Mouse (Mus musculus): ENCODE results near the gene Usp5.

DNA sequence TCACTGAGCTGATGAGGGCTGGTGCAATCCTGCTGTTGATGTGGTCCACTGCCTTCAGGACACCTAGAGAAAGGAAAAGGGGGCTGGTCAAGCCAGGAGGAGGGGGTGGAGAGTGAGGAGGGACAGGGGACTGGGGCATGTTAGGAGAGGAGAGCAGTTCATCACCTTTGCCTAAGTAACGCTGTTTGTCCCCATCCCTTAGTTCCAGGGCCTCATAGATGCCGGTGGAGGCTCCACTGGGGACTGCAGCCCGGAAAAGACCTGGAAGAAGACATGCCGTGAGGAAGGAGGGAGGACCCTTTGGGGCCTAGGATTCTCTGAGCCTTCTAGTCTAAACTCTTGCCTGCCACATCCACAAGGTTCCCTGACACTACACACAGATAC lies 61.8 kb downstream of the Usp5 start:
- no peak for TF ChIP-seq FOSL1 (IDR thresholded peaks at IDR 0.05; ENCODE audit: insufficient read depth, low read length, poor library complexity, severe bottlenecking)
- TF ChIP-seq MAX (IDR thresholded peaks at IDR 0.05): no peak
- no peak for TF ChIP-seq CTCF (IDR thresholded peaks at IDR 0.05; ENCODE audit: control insufficient read depth, insufficient read depth, insufficient read length)
- no peak for TF ChIP-seq CEBPB (IDR thresholded peaks at IDR 0.05; ENCODE audit: low read depth)
- TF ChIP-seq USF1 (IDR thresholded peaks at IDR 0.05; ENCODE audit: low read depth): no peak
- no peak for TF ChIP-seq MYOG (IDR thresholded peaks at IDR 0.05; ENCODE audit: control insufficient read depth, extremely low read depth, insufficient read length)
- TF ChIP-seq MYOD1 (IDR thresholded peaks at IDR 0.05; ENCODE audit: control insufficient read depth, insufficient read length, low read depth): no peak

All from C2C12 (cell line).